Mouse (Mus musculus) stomach, postnatal 0 days (tissue): Measurements from ENCODE around the gene Banf2. TPM values are rescaled to one million over a fixed set of nuclear protein-coding genes. Genes with fewer than 3 reads are reported as not detected.

ENCODE experiments used
- ATAC-seq: fragments of 200-750 bp; cut with Nextera tagmentation; 2 replicates; pipeline ENCODE4 v1.8.0; 2017; ENCODE audit not compliant: low FRiP score, low TSS enrichment
- DNase-seq: peaks from one replicate; pipeline ENCODE4 v3.0.0-alpha.2; 2016; ENCODE audit warnings: low spot score
- H3K27ac ChIP-seq: fragments of 300-500 bp; sonication (generic); replicated peaks from 2 replicates; pipeline ENCODE4 v1.5.1; 2014; ENCODE audit warnings: mild to moderate bottlenecking, control low read depth
- H3K27me3 ChIP-seq: fragments of 300-500 bp; sonication (generic); 2 replicates; pipeline ENCODE4 v1.6.1; 2014; ENCODE audit warnings: low read length; ENCODE audit not compliant: control insufficient read depth, insufficient read depth
- H3K36me3 ChIP-seq: fragments of 300-500 bp; sonication (generic); 2 replicates; pipeline ENCODE4 v1.6.1; 2014; ENCODE audit warnings: low read length, mixed read lengths; ENCODE audit not compliant: control insufficient read depth, insufficient read depth
- H3K4me1 ChIP-seq: fragments of 300-500 bp; sonication (generic); replicated peaks from 2 replicates; pipeline ENCODE4 v1.6.1; 2014; ENCODE audit warnings: antibody characterized with exemption; ENCODE audit not compliant: control insufficient read depth, insufficient read depth
- H3K4me2 ChIP-seq: fragments of 300-500 bp; sonication (generic); replicated peaks from 2 replicates; pipeline ENCODE4 v1.6.1; 2014; ENCODE audit warnings: low read depth, mild to moderate bottlenecking, control low read depth, moderate library complexity
- H3K4me3 ChIP-seq: fragments of 300-500 bp; sonication (generic); 2 replicates; pipeline ENCODE4 v1.5.1; 2014; ENCODE audit warnings: low read depth, low read length, control low read depth
- H3K9ac ChIP-seq: fragments of 300-500 bp; sonication (generic); 2 replicates; pipeline ENCODE4 v1.6.1; 2014; ENCODE audit warnings: mild to moderate bottlenecking, low read length, control low read depth, mixed read lengths
- H3K9me3 ChIP-seq: fragments of 300-500 bp; sonication (generic); 2 replicates; pipeline ENCODE4 v1.6.1; 2016; ENCODE audit warnings: low read length; ENCODE audit not compliant: control insufficient read depth
- CTCF ChIP-seq: IDR thresholded peaks from 2 replicates; pipeline ENCODE4 v1.5.1; 2016; ENCODE audit warnings: antibody characterized with exemption, low read depth, mild to moderate bottlenecking, moderate library complexity
- EP300 ChIP-seq: optimal IDR thresholded peaks from 2 replicates; pipeline ENCODE3; 2016; ENCODE audit warnings: antibody characterized with exemption
- WGBS: fragments of 180-500 bp; shearing (Covaris S2); extraction: QIAGEN DNeasy Blood & Tissue Kit; methylation state at CpG from one replicate; pipeline ENCODE4 v1.1.7; 2014; 5-methylcytosine and 5-hydroxymethylcytosine counted together
- polyA plus RNA-seq: library from polyadenylated mRNA; unstranded; fragments of >200 nt; fragmentation: Nextera tagmentation; extraction: Ambion mirVana; gene quantifications from 2 replicates; pipeline ENCODE4 v1.2.1, GENCODE M21; 2015

Gene Banf2
- polyA plus RNA-seq, 1 experiment from 2014 or later, result not detected

DNA sequence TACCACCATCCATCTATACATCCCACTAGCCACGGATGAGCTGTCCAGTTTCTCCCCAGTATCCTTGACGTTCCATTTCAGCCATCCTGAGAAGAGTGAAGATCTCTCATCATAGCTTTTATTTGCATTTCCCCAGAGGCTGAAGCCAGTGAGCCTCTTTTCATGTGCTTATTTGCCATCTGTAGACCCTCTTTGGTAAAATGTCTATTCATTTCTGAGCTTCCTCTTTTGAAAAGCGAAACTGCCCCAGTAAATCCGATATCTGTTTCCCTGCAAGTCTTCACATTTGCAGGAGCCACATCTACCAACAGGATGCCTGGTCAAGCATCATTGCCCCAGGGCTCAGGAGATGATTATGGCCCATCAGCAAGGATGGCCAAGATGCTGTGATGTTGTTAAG is 59.9 kb downstream of the Banf2 start:
- no peaks in the 10 kb centered on the region for H3K9me3 ChIP-seq
- H3K9ac ChIP-seq, result no peak overlapping the region
- H3K4me3 ChIP-seq, result no peak overlapping the region
- WGBS, result 79% methylated on average over 4 of the region's 4 CpGs
- no peak overlapping the region for H3K4me2 ChIP-seq
- H3K36me3 ChIP-seq, result no peaks in the 10 kb centered on the region
- ATAC-seq, result no peak
- no peaks in the 10 kb centered on the region for H3K27me3 ChIP-seq
- H3K4me1 ChIP-seq, result no peaks in the 10 kb centered on the region
- no peak for DNase-seq
- no peak overlapping the region for H3K27ac ChIP-seq
- TF ChIP-seq EP300, result no peak
- no peak for TF ChIP-seq CTCF

GRCm38 (mm10) chr2:144094721-144095120 is 61.9 kb downstream of the Banf2 start:
- TF ChIP-seq CTCF (no peak), EP300 (no peak)
- no peak for DNase-seq
- no peaks in the 10 kb centered on the region for H3K27me3 ChIP-seq
- WGBS, result 61% methylated on average over 1 of the region's 1 CpGs
- no peak overlapping the region for H3K4me3 ChIP-seq
- no peaks in the 10 kb centered on the region for H3K9me3 ChIP-seq
- no peaks in the 10 kb centered on the region for H3K4me1 ChIP-seq
- H3K4me2 ChIP-seq, result no peak overlapping the region
- no peak for ATAC-seq
- no peak overlapping the region for H3K9ac ChIP-seq
- H3K36me3 ChIP-seq, result no peaks in the 10 kb centered on the region
- H3K27ac ChIP-seq, result no peak overlapping the region

- ATAC-seq (no peak), DNase-seq (no peak)
- 76% methylated on average over 13 of the region's 13 CpGs for WGBS
- Histone ChIP-seq H3K9me3 (no peaks in the 10 kb centered on the region), H3K27me3 (no peaks in the 10 kb centered on the region), H3K4me1 (no peaks in the 10 kb centered on the region), H3K36me3 (no peaks in the 10 kb centered on the region), H3K4me3 (no peak overlapping the region), H3K27ac (no peak overlapping the region), H3K4me2 (no peak overlapping the region), H3K9ac (no peak overlapping the region)
- TF ChIP-seq CTCF (no peak), EP300 (no peak)
Measured at GRCm38 (mm10) chr2:144101463-144101961, 68.7 kb downstream of the Banf2 start.

DNA sequence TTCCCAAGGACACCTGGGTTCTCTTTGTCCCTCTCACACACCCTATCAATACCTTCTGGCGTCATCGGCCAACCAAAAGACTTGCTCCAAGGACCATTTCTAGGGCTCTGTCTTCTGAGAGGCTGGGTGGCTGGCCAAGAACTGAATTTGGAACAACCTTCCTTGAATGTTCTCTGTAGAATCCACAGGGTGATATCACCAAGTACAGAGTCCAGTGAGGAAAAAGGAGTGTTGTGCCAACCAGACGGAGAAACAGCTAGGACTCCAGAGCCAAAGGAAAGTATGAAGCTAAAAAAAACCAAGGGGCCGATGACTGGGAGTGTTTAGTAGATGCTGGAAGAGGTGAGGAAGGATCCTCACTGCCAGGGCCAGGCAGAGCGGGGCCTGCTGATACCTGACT is 74.5 kb downstream of the Banf2 start:
- no peaks in the 10 kb centered on the region for H3K9me3 ChIP-seq
- WGBS, result 75% methylated on average over 5 of the region's 5 CpGs
- TF ChIP-seq CTCF, result no peak
- no peak for TF ChIP-seq EP300
- DNase-seq, result peak; percentile 23
- no peak overlapping the region for H3K9ac ChIP-seq
- no peaks in the 10 kb centered on the region for H3K36me3 ChIP-seq
- H3K27ac ChIP-seq, result peak overlapping the region; percentile 35; the same call in 1 of the 2 replicates
- no peak overlapping the region for H3K4me3 ChIP-seq
- 0 out of 2 replicates have a peak, but pooled peaks cover 2% of the 10 kb centered on the region for H3K4me1 ChIP-seq
- no peak overlapping the region for H3K4me2 ChIP-seq
- peak; percentile 72 for ATAC-seq
- H3K27me3 ChIP-seq, result no peaks in the 10 kb centered on the region

GRCm38 (mm10) chr2:144107810-144108209 is 75.0 kb downstream of the Banf2 start:
- Histone ChIP-seq H3K9ac (no peak overlapping the region), H3K4me1 (0 out of 2 replicates have a peak, but pooled peaks cover 2% of the 10 kb centered on the region), H3K27ac (peak overlapping the region; percentile 49), H3K36me3 (no peaks in the 10 kb centered on the region), H3K4me3 (no peak overlapping the region), H3K27me3 (no peaks in the 10 kb centered on the region), H3K4me2 (no peak overlapping the region), H3K9me3 (no peaks in the 10 kb centered on the region)
- DNase-seq, result peak; percentile 38
- peak; percentile 74 for ATAC-seq
- 58% methylated on average over 2 of the region's 2 CpGs for WGBS
- TF ChIP-seq EP300 (no peak), CTCF (no peak)

DNA sequence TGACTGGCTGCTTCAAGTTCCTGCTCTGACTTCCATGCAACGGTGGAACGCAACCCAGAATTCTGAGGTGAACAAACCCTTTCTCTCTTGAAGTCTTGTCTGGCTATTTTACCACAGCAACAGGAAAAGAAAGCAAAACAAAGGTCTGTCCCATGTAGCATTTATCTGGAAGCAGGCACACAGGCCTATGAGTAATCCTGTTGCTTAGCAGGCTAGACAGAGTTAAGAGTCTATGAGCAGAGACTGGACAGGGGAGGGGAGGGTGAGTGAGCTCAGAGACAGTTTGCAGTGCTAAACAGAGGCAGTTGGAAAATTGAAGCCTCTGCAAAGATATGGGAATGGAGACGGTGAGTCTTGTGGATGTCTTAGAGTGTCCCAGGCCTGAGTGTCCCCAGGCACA is 75.5 kb downstream of the Banf2 start:
- H3K9ac ChIP-seq, result 0 out of 2 replicates have a peak overlapping the region, but pooled peaks have one; percentile 8
- peak; percentile 25 for DNase-seq
- no peaks in the 10 kb centered on the region for H3K27me3 ChIP-seq
- H3K4me2 ChIP-seq, result no peak overlapping the region
- 0 out of 2 replicates have a peak, but pooled peaks cover 2% of the 10 kb centered on the region for H3K4me1 ChIP-seq
- TF ChIP-seq CTCF, result no peak
- no peaks in the 10 kb centered on the region for H3K36me3 ChIP-seq
- 52% methylated on average over 3 of the region's 3 CpGs for WGBS
- H3K9me3 ChIP-seq, result no peaks in the 10 kb centered on the region
- peak; percentile 89 for ATAC-seq
- no peak overlapping the region for H3K4me3 ChIP-seq
- peak overlapping the region; percentile 49; the same call in 1 of the 2 replicates for H3K27ac ChIP-seq
